Mouse (Mus musculus) MEL (cell line): ENCODE results near the gene Ccng2. TPM values are rescaled to one million over a fixed set of nuclear protein-coding genes. Genes with fewer than 3 reads are reported as not detected.
A peak's percentile ranks its signal among the peaks of the same experiment; 100 is the strongest.

Source experiments
- DNase-seq: peaks from one replicate; pipeline ENCODE4 v3.0.0; 2011; ENCODE audit warnings: low read depth, low spot score
- H3K27ac ChIP-seq: 2 replicates; pipeline ENCODE4 v1.5.1; 2012; ENCODE audit warnings: low read depth, mild to moderate bottlenecking, control low read depth, low read length, moderate library complexity; ENCODE audit not compliant: control insufficient read depth
- H3K27me3 ChIP-seq, 2 experiments: fragments of 150-350 bp in 1 of 2; sonication (generic) in 1 of 2; 2 replicates each; pipeline ENCODE4 v1.6.1; 2012; ENCODE audit warnings: low read length in 2 of 2, mild to moderate bottlenecking in 2 of 2, improper control_type of control experiment in 1 of 2, moderate library complexity in 1 of 2; ENCODE audit not compliant: insufficient read depth in 2 of 2, control insufficient read depth in 1 of 2
- H3K36me3 ChIP-seq, 2 experiments: 2 replicates each; pipeline ENCODE4 v1.6.1; 2012 to 2014; ENCODE audit warnings: low read length in 2 of 2, improper control_type of control experiment in 1 of 2, inconsistent platforms in 1 of 2, mild to moderate bottlenecking in 1 of 2; ENCODE audit not compliant: insufficient read depth in 2 of 2, control insufficient read depth in 1 of 2
- H3K4me1 ChIP-seq, 2 experiments: fragments of 150-350 bp in 1 of 2; sonication (generic) in 1 of 2; 2 replicates each; pipeline ENCODE4 v1.6.1; 2012; ENCODE audit warnings: low read length in 2 of 2, improper control_type of control experiment in 1 of 2, mild to moderate bottlenecking in 1 of 2; ENCODE audit not compliant: insufficient read depth in 2 of 2, control insufficient read depth in 1 of 2
- H3K4me3 ChIP-seq, 2 experiments: fragments of 150-350 bp in 1 of 2; sonication (generic) in 1 of 2; 2 replicates each; pipeline ENCODE4 v1.5.1; 2012; ENCODE audit warnings: low read depth in 2 of 2, low read length in 2 of 2, mild to moderate bottlenecking in 2 of 2, moderate library complexity in 2 of 2, control low read depth in 1 of 2, improper control_type of control experiment in 1 of 2; ENCODE audit not compliant: control insufficient read depth in 1 of 2, insufficient read depth in 1 of 2
- H3K79me2 ChIP-seq: 2 replicates; pipeline ENCODE4 v1.6.1; 2012; ENCODE audit warnings: mild to moderate bottlenecking, low read length, moderate library complexity; ENCODE audit not compliant: control insufficient read depth, poor library complexity, insufficient read depth
- H3K9ac ChIP-seq: 2 replicates; pipeline ENCODE4 v1.6.1; 2012; ENCODE audit warnings: low read depth, mild to moderate bottlenecking, control low read depth, low read length, moderate library complexity; ENCODE audit not compliant: control insufficient read depth, poor library complexity, severe bottlenecking
- H3K9me3 ChIP-seq: fragments of 150-350 bp; sonication (generic); replicated peaks from 2 replicates; pipeline ENCODE4 v1.6.1; 2012; ENCODE audit warnings: mild to moderate bottlenecking, low read length, improper control_type of control experiment, moderate library complexity; ENCODE audit not compliant: insufficient read depth
- CHD1 ChIP-seq: IDR thresholded peaks from 2 replicates; pipeline ENCODE4 v1.6.1; 2012; ENCODE audit warnings: low read depth, mild to moderate bottlenecking, inconsistent platforms, low read length, improper control_type of control experiment
- CHD2 ChIP-seq: IDR thresholded peaks from 2 replicates; pipeline ENCODE4 v1.6.1; 2011; ENCODE audit warnings: low read length, improper control_type of control experiment
- CTCF ChIP-seq, 3 experiments: IDR thresholded peaks in 2 of 3; conservative IDR thresholded peaks in 1 of 3; 2 replicates each; pipeline ENCODE4 v1.5.1; 2011 to 2012; ENCODE audit warnings: low read length in 3 of 3, low read depth in 2 of 3, mild to moderate bottlenecking in 2 of 3, improper control_type of control experiment in 1 of 3, inconsistent platforms in 1 of 3, mixed read lengths in 1 of 3, moderate library complexity in 1 of 3; ENCODE audit not compliant: control insufficient read depth in 1 of 3, insufficient read depth in 1 of 3, poor library complexity in 1 of 3, severe bottlenecking in 1 of 3
- E2F4 ChIP-seq: IDR thresholded peaks from 2 replicates; pipeline ENCODE4 v1.6.1; 2011; ENCODE audit warnings: low read depth, low read length, improper control_type of control experiment, borderline replicate concordance
- ETS1 ChIP-seq: IDR thresholded peaks from 2 replicates; pipeline ENCODE4 v1.6.1; 2012; ENCODE audit warnings: low read depth, mild to moderate bottlenecking, inconsistent platforms, low read length, improper control_type of control experiment, moderate library complexity
- GABPA ChIP-seq: IDR thresholded peaks from 2 replicates; pipeline ENCODE4 v1.6.1; 2012; ENCODE audit warnings: low read depth, mild to moderate bottlenecking, inconsistent platforms, low read length, improper control_type of control experiment, moderate library complexity
- GATA1 ChIP-seq: IDR thresholded peaks from 2 replicates; pipeline ENCODE4 v1.6.1; 2011; ENCODE audit warnings: low read depth, low read length, improper control_type of control experiment
- HCFC1 ChIP-seq: IDR thresholded peaks from 2 replicates; pipeline ENCODE4 v1.6.1; 2012; ENCODE audit warnings: low read depth, mild to moderate bottlenecking, inconsistent platforms, low read length, improper control_type of control experiment, moderate library complexity
- KAT2A ChIP-seq: conservative IDR thresholded peaks from 2 replicates; pipeline ENCODE4 v1.6.1; 2012; ENCODE audit warnings: low read depth, low read length, improper control_type of control experiment, inconsistent platforms
- MAZ ChIP-seq: IDR thresholded peaks from 2 replicates; pipeline ENCODE4 v1.6.1; 2012; ENCODE audit warnings: low read depth, mild to moderate bottlenecking, inconsistent platforms, low read length, improper control_type of control experiment
- MEF2A ChIP-seq: IDR thresholded peaks from 2 replicates; pipeline ENCODE4 v1.6.1; 2014; ENCODE audit warnings: low read depth, mild to moderate bottlenecking, inconsistent platforms, low read length, improper control_type of control experiment; ENCODE audit not compliant: poor library complexity, insufficient replicate concordance, severe bottlenecking; ENCODE audit errors: extremely low read depth
- MXI1 ChIP-seq: IDR thresholded peaks from 2 replicates; pipeline ENCODE4 v1.6.1; 2011; ENCODE audit warnings: mild to moderate bottlenecking, low read depth, low read length, improper control_type of control experiment
- MYC ChIP-seq: IDR thresholded peaks from 2 replicates; pipeline ENCODE4 v1.6.1; 2011; ENCODE audit warnings: low read depth, mild to moderate bottlenecking, low read length, improper control_type of control experiment, moderate library complexity
- NELFE ChIP-seq: IDR thresholded peaks from 2 replicates; pipeline ENCODE4 v1.6.1; 2011; ENCODE audit warnings: low read depth, low read length, improper control_type of control experiment
- NRF1 ChIP-seq: IDR thresholded peaks from 2 replicates; pipeline ENCODE4 v1.6.1; 2014; ENCODE audit warnings: low read depth, mild to moderate bottlenecking, inconsistent platforms, low read length, improper control_type of control experiment, moderate library complexity; ENCODE audit not compliant: poor library complexity, insufficient read depth, severe bottlenecking
- SIN3A ChIP-seq: IDR thresholded peaks from 2 replicates; pipeline ENCODE4 v1.6.1; 2012; ENCODE audit warnings: low read length, improper control_type of control experiment, inconsistent platforms
- SMC3 ChIP-seq: IDR thresholded peaks from 2 replicates; pipeline ENCODE4 v1.6.1; 2011; ENCODE audit warnings: low read depth, low read length, improper control_type of control experiment
- TAL1 ChIP-seq: IDR thresholded peaks from 2 replicates; pipeline ENCODE4 v1.6.1; 2012; ENCODE audit warnings: mild to moderate bottlenecking, inconsistent platforms, low read length, moderate library complexity, mixed read lengths
- TBP ChIP-seq: IDR thresholded peaks from 2 replicates; pipeline ENCODE4 v1.8.0; 2011; ENCODE audit warnings: low read depth, low read length, improper control_type of control experiment
- USF2 ChIP-seq, 2 experiments: IDR thresholded peaks; 2 replicates each; pipeline ENCODE4 v1.6.1; 2011 to 2012; ENCODE audit warnings: improper control_type of control experiment in 2 of 2, low read length in 2 of 2, borderline replicate concordance in 1 of 2, inconsistent platforms in 1 of 2, low read depth in 1 of 2, mild to moderate bottlenecking in 1 of 2; ENCODE audit not compliant: insufficient read depth in 1 of 2
- ZC3H11A ChIP-seq: IDR thresholded peaks from 2 replicates; pipeline ENCODE4 v1.6.1; 2012; ENCODE audit warnings: low read depth, mild to moderate bottlenecking, inconsistent platforms, low read length, improper control_type of control experiment
- ZNF384 ChIP-seq: IDR thresholded peaks from 2 replicates; pipeline ENCODE4 v1.6.1; 2012; ENCODE audit warnings: low read depth, mild to moderate bottlenecking, inconsistent platforms, low read length, improper control_type of control experiment
- polyA plus RNA-seq, 2 experiments: library from polyadenylated mRNA; stranded (reverse) in 1 of 2; unstranded in 1 of 2; fragments of >175 nt in 1 of 2; fragments of >200 nt in 1 of 2; gene quantifications; 2 replicates each; pipeline versions ENCODE4 v1.2.1 to v1.2.4; 2012; ENCODE audit warnings: low replicate concordance in 2 of 2, low read depth in 1 of 2; ENCODE audit not compliant: insufficient read length in 2 of 2, insufficient read depth in 1 of 2, missing spikeins in 1 of 2
- total RNA-seq: library from RNA; depleted of rRNA; stranded (reverse); fragments of 300-350 nt; gene quantifications from 2 replicates; pipeline ENCODE4 v1.2.3, GENCODE M21; 2012

Ccng2 gene
- total and polyA plus RNA-seq, 3 experiments, result 1.0 to 3.7 TPM; not detected in 1

DNA sequence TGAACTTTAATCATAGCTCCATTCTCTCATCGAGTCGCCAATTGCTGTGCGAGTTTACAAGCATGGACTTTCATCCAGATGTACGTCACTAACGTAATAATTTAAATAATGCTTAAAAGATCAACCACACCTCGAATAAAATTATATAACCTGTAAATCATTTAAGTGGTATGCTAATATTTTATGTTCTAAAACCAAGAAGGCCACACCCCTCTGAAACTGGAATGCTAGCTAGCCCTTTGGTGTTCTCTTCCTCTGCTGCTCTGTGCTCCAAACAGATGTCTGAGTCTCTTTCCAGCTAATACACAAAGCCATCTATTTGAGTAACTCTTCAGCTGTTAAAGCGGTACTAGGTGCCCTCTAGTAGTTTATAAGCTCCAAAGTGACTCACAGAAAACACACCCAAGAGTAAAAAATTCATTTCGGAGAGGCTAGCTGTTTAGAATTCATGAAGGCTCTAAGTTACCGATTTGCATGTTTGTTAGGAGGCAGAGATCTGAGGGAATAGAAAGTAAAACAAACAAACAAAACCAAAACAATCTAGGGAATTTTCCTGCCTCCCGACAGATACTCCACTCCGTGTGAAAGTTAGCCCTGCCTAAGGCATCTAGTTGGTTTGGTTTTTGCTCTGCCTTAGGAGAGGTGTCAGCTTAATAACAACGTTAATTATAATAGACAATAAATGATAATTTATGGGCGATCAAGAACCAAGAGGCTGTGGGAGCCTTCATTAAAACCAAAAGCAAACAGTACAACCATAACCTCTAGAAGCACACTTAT, 1.1 kb upstream of the Ccng2 start:
- TF ChIP-seq ZNF384 (0 out of 2 replicates have a peak, but pooled peaks have one; percentile 28), GATA1 (no peak), MYC (no peak), HCFC1 (no peak), MAZ (no peak), E2F4 (no peak), TBP (no peak), CHD1 (no peak), SMC3 (no peak), KAT2A (no peak), CTCF (IDR thresholded peaks at IDR 0.05 in 2 of 3, conservative IDR thresholded peaks at IDR 0.05 in 1 of 3; ENCODE audit: control insufficient read depth in 1 of 3, insufficient read depth in 1 of 3, low read depth in 2 of 3, low read length in 3 of 3, poor library complexity in 1 of 3, severe bottlenecking in 1 of 3) (no peak), ZC3H11A (no peak), TAL1 (no peak), MEF2A (no peak), USF2 (IDR thresholded peaks at IDR 0.05; ENCODE audit: borderline replicate concordance in 1 of 2, insufficient read depth in 1 of 2, low read depth in 1 of 2, low read length in 2 of 2) (no peak), NELFE (0 out of 2 replicates have a peak, but pooled peaks have one; percentile 7), ETS1 (0 out of 2 replicates have a peak, but pooled peaks have one; percentile 30), CHD2 (no peak), MXI1 (no peak), SIN3A (no peak), GABPA (no peak), NRF1 (no peak)
- Histone ChIP-seq H3K4me1 (peaks cover 9 to 19% of the 10 kb centered on the region in 2 experiments; a peak in 3 of 4 replicates), H3K4me3 (peak overlapping the region; percentile 60 to 74), H3K36me3 (peaks cover 0 to 31% of the 10 kb centered on the region in 2 experiments; a peak in 3 of 4 replicates), H3K9me3 (no peaks in the 10 kb centered on the region), H3K9ac (peak overlapping the region; percentile 74), H3K27ac (peak overlapping the region; percentile 62), H3K79me2 (peaks cover 1% of the 10 kb centered on the region; the same call in 1 of the 2 replicates), H3K27me3 (no peaks in the 10 kb centered on the region)
- DNase-seq, result peak; percentile 60
